Mouse (Mus musculus) olfactory bulb, adult 2 months (tissue): ENCODE data around the gene Smchd1.
"Not testable (repeated sequence)": the region's sequence is repeated elsewhere in the genome, so short reads cannot be mapped to it uniquely, and the experiment has no call there.

Source experiments
- CTCF ChIP-seq: fragments of 200-500 bp; IDR thresholded peaks from 2 replicates; pipeline ENCODE4 v1.5.1; 2012; ENCODE audit warnings: low read depth, mild to moderate bottlenecking, low read length, moderate library complexity; ENCODE audit not compliant: insufficient read depth
- POLR2A ChIP-seq: fragments of 200-500 bp; IDR thresholded peaks from 2 replicates; pipeline ENCODE4 v1.6.1; 2012; ENCODE audit warnings: mild to moderate bottlenecking, low read depth, low read length, moderate library complexity; ENCODE audit not compliant: insufficient read depth

DNA sequence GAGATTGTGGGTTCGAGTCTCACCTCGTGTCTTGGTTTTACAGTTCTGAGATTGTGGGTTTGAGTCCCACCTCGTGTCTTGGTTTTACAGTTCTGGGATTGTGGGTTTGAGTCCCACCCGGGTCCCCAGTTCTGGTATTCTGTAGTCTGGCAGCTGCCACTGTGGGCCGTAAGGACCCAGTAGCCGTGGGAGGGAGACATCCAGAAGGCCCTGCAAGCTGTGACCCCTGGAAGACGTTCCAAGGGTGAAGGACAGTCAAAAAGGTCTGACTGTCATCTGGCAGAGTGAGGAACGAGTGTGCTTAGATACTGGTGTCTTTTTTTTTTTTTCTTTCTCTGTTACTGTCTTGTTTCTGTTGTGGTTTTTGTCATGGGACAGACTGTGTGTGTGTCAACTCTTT lies 154.4 kb downstream of the Smchd1 start:
- TF ChIP-seq CTCF, POLR2A: not testable (repeated sequence)
